Mouse (Mus musculus) adrenal gland, adult 10 weeks (tissue): ENCODE measurements around the gene Hoxb3. TPM values are rescaled to one million over a fixed set of nuclear protein-coding genes. Genes with fewer than 3 reads are reported as not detected.

ENCODE experiments used
- polyA plus RNA-seq: library from polyadenylated mRNA; stranded (reverse); fragments of 350-450 nt; fragmentation: Illumina TruSeq; extraction: RNeasy Lipid Tissue Mini Kit (QIAGEN cat#74804); gene quantifications from one replicate; pipeline ENCODE4 v1.2.3, GENCODE M21; 2014; ENCODE audit warnings: low read depth, low replicate concordance

The Hoxb3 gene
- 30.6 TPM for polyA plus RNA-seq

GRCm38 (mm10) chr11:96323154-96323553 is at the start of gene Hoxb3:
Gene Hoxb3, plus strand, starts transcription at chr11:96323326.

DNA sequence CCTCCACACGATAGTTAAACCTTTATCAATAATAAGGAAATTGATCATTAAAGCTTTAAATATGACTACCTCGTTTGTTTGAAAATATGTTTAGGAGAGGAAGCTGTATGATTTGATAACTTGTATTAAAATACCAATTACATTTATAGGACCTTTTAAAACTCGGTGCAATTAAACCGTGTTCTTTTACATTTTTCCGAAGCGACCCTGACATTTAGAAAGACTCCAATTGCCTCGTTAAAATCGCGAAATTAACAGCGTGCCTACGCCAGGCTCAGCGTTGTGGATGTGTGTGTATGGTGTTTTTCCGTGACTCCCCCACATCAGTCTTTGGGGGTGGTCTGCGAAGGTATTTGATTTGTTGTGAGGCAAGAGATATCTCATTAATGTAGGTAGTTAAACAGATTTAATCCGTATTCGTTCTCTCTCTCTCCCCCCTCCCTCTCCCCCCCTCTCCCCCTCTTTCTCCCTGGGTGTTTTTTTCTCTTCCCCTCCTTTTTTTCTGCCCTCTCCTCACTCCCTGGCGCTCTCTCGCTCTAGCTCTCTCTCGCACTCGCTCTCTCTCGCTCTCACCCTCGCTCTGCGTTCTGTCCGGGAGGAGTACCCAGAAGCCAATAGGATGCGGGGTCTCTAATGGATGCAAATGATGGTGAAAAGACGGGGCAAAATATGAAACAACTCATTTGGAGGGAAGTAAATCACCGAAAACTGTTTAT is 41.1 kb upstream of the Hoxb3 start, which contains the start of gene Hoxb8:
Hoxb8 (plus strand) TSS at position 51 of the 716 bp plus-strand sequence.

GRCm38 (mm10) chr11:96285771-96286738 is 37.1 kb upstream of the Hoxb3 start, which contains the start of gene Hoxb7:
Gene Hoxb7, plus strand, starts transcription at chr11:96286623.

DNA sequence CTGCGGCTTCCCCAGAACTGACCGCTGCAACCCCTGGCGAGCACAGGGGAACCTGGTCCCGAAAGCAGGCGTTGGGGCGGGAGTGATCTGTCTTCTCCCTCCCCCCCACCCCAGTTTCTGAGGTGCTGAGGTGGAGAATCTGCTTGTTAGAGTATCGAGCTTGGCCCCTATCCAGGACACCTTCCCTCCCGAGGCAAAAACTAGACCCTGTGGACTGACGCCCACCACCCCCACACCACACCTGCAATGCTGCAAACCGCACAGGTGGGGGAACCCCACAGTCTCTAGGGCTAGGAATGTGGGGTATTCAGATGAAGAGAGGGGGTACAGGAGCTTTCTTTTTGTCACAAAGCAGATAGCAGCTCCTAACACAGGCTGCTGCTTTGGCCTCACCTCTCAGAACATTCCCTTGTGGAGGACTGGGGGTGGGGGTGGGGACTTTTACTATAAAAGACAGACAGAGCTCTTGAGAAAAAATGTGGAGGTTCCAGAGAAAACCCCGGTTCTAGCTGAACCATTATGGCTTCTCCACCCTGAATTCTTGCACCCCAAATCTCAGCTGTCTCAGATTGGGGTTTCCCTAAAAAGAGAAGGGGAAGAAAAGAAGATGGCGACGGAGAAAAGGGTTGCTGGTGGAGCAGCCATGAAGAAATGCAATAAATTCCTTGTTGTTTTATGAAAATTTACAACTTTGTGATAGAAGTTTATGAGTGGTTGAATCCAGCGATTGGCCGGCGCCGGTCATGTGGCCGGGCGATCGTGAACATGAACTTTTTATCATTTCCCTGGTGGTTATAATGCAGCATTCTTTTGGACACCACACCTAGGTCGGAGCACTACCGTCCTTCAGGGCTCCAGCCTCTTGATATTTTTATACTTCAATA is 31.2 kb upstream of the Hoxb3 start, which contains the start of gene Hoxb6:
Hoxb6 (plus strand) TSS at position 796 of the 884 bp plus-strand sequence.

GRCm38 (mm10) chr11:96303151-96304099 is 19.7 kb upstream of the Hoxb3 start, which contains the start of gene Hoxb5:
Gene Hoxb5, plus strand, starts transcription at chr11:96303336.

GRCm38 (mm10) chr11:96317608-96318367 is 5.3 kb upstream of the Hoxb3 start, which contains the start of gene Hoxb4:
Gene Hoxb4, plus strand, starts transcription at chr11:96318267.

GRCm38 (mm10) chr11:96350341-96350624 is 27.2 kb downstream of the Hoxb3 start, which contains the start of gene Hoxb2:
Gene Hoxb2, plus strand, starts transcription at chr11:96350525.

GRCm38 (mm10) chr11:96365441-96366091 is 42.4 kb downstream of the Hoxb3 start, which contains the start of gene Hoxb1:
Gene Hoxb1, plus strand, starts transcription at chr11:96365752.

Other genes starting within 250 kb of the Hoxb3 start
- 5.2 TPM for gene Atp5g1, start 247.7 kb upstream of the Hoxb3 start, polyA plus RNA-seq
- not detected for gene Calcoco2, start 211.4 kb upstream of the Hoxb3 start, polyA plus RNA-seq
- not detected for gene Ttll6, start 189.5 kb upstream of the Hoxb3 start, polyA plus RNA-seq
- not detected for gene Hoxb13, start 129.0 kb upstream of the Hoxb3 start, polyA plus RNA-seq
- 350 TPM for gene Hoxb9, start 51.9 kb upstream of the Hoxb3 start, polyA plus RNA-seq
- 34.4 TPM for gene Hoxb8, start 41.4 kb upstream of the Hoxb3 start, polyA plus RNA-seq
- 102 TPM for gene Hoxb7, start 36.7 kb upstream of the Hoxb3 start, polyA plus RNA-seq
- gene Hoxb6, start 30.9 kb upstream of the Hoxb3 start, polyA plus RNA-seq: 21.2 TPM
- gene Hoxb5, start 20.0 kb upstream of the Hoxb3 start, polyA plus RNA-seq: 7.4 TPM
- 11.9 TPM for gene Hoxb4, start 5.1 kb upstream of the Hoxb3 start, polyA plus RNA-seq
- gene Hoxb2, start 27.2 kb downstream of the Hoxb3 start, polyA plus RNA-seq: 16.9 TPM
- not detected for gene Hoxb1, start 42.4 kb downstream of the Hoxb3 start, polyA plus RNA-seq
- 2.6 TPM for gene Skap1, start 141.3 kb downstream of the Hoxb3 start, polyA plus RNA-seq